Comparison of ENCODE assay signal across 9 mouse cellular contexts in the genomic region with DNA sequence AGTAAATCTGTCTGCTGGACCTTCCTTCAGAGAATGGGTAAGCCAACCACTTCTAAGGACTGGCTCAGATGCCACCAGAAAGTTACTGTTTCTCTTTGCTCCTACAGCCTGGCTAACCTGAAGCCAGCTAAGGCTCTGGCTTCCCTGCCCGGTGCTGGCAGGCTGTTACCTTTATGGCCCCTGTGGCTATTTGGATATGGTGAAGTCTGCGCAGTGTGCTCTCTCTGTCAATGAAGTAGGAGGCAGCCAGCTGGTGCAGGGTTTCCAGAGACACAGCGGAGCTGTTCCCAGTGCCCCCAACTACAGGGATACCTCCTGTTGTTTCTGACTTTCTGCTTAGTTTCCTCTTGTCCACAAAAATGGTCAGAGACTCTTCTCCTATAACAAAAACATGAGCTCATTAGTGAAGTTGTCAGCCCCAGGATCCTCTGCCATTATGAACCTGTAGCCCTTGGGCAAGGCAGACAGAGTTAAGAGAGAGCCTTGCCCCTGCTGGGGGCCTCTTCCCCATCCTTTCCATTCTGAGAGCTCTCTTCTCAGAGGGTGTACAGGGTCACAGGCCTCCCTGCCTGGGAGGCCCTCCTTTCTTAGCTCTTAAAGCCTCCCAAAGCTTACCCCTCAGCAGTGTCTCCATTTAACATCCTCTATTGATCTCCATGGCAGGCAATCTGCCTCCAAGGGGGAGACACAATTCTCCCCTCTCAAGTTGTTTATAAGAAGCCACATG.
A peak's percentile ranks its signal among the peaks of the same experiment; 100 is the strongest.
DNase-seq lines count a peak whose midpoint lies in the region; ATAC-seq and TF ChIP-seq lines count a peak whose summit lies in the region.
"Had no signal": no experiment of that assay in that cellular context is flagged by ENCODE, and none has a peak within 500 bp of the region (broad histone marks: within the 10 kb centered on the region; RNA-seq: fewer than 3 reads in every experiment).

No protein-coding gene starts in this region.

- H3K4me3 ChIP-seq in limb, embryonic 14.5 days (replicated peaks; ENCODE audit: low read length) = no peak overlapping the region
- H3K4me3 ChIP-seq in left cerebral cortex, adult 2 months = no peak overlapping the region
- no peak overlapping the region for H3K4me3 ChIP-seq in kidney, embryonic 15.5 days (replicated peaks)
- H3K4me3 ChIP-seq: heart, embryonic 13.5 days had no signal

- no peaks in the 10 kb centered on the region for H3K4me1 ChIP-seq in limb, embryonic 14.5 days (ENCODE audit: control insufficient read depth, insufficient read depth, low read length)
- H3K4me1 ChIP-seq in kidney, embryonic 15.5 days = 0 out of 2 replicates have a peak, but pooled peaks cover 3% of the 10 kb centered on the region
- H3K4me1 ChIP-seq: heart, embryonic 13.5 days had no signal

- WGBS in limb, embryonic 14.5 days = 25% methylated on average over 3 of the region's 3 CpGs
- WGBS in kidney, embryonic 15.5 days = 42% methylated on average over 3 of the region's 3 CpGs

- intact Hi-C loops in left cerebral cortex, adult 2 months (cut with DNase I) = loop anchor here (2.0 to 5.0 kb wide), 3 partner anchors 386 to 712 kb away; no protein-coding TSS in a partner anchor

- H3K27me3 ChIP-seq in limb, embryonic 14.5 days (ENCODE audit: control insufficient read depth, insufficient read depth, low read length) = no peaks in the 10 kb centered on the region
- H3K27me3 ChIP-seq in kidney, embryonic 15.5 days = no peaks in the 10 kb centered on the region
- H3K27me3 ChIP-seq: heart, embryonic 13.5 days had no signal

- peak; percentile 10 for DNase-seq in cerebellum, adult 11 months
- DNase-seq in cerebellum, adult 8-10 months = peak; percentile 10
- no peak for DNase-seq in limb, embryonic 14.5 days (ENCODE audit: low spot score)
- DNase-seq in left cerebral cortex, adult 2 months (ENCODE audit: extremely low spot score in 1 of 2, low spot score in 2 of 2) = no peak
- DNase-seq in kidney, postnatal 25 days = no peak

- no peak for TF ChIP-seq CTCF in left cerebral cortex, adult 2 months (IDR thresholded peaks at IDR 0.05)

- no peak overlapping the region for H3K27ac ChIP-seq in limb, embryonic 14.5 days (replicated peaks; ENCODE audit: low read depth, low read length)
- no peak overlapping the region for H3K27ac ChIP-seq in left cerebral cortex, adult 2 months
- no peak overlapping the region for H3K27ac ChIP-seq in kidney, embryonic 15.5 days
- H3K27ac ChIP-seq: heart, embryonic 13.5 days; kidney, postnatal 0 days had no signal

- H3K4me2 ChIP-seq in limb, embryonic 14.5 days (replicated peaks; ENCODE audit: low read depth, low read length, severe bottlenecking) = no peak overlapping the region
- no peak overlapping the region for H3K4me2 ChIP-seq in kidney, embryonic 15.5 days
- H3K4me2 ChIP-seq: heart, embryonic 13.5 days had no signal

- H3K36me3 ChIP-seq in limb, embryonic 14.5 days (ENCODE audit: control insufficient read depth, insufficient read depth, low read length) = no peaks in the 10 kb centered on the region
- H3K36me3 ChIP-seq in kidney, embryonic 15.5 days = no peaks in the 10 kb centered on the region
- H3K36me3 ChIP-seq: heart, embryonic 13.5 days had no signal

- H3K9ac ChIP-seq in limb, embryonic 14.5 days (ENCODE audit: low read depth, low read length, severe bottlenecking) = no peak overlapping the region
- H3K9ac ChIP-seq in kidney, embryonic 15.5 days = no peak overlapping the region
- H3K9ac ChIP-seq: heart, embryonic 13.5 days had no signal

- ATAC-seq in erythroblast, adult 5-6 weeks (replicated peaks; ENCODE audit: low FRiP score, poor library complexity, severe bottlenecking) = peak; percentile 21; the same call in 1 of the 2 replicates
- peak; percentile 53; the same call in 1 of the 2 replicates for ATAC-seq in limb, embryonic 14.5 days (ENCODE audit: low FRiP score, low read depth)
- ATAC-seq in kidney, embryonic 15.5 days (replicated peaks; ENCODE audit: low FRiP score) = no peak

- no peak for TF ChIP-seq POLR2A in limb, embryonic 14.5 days (IDR thresholded peaks at IDR 0.05; ENCODE audit: borderline replicate concordance, extremely low read depth, insufficient read depth, insufficient read length)

- no peaks in the 10 kb centered on the region for H3K9me3 ChIP-seq in limb, embryonic 14.5 days (ENCODE audit: control insufficient read depth, low read length)
- no peaks in the 10 kb centered on the region for H3K9me3 ChIP-seq in kidney, embryonic 15.5 days (replicated peaks)
- H3K9me3 ChIP-seq: heart, embryonic 13.5 days had no signal

Comparison
In these comparisons a context has a peak if more than half of its experiments do, and no peak if none do; other contexts are left out.
1. DNase-seq: peak in cerebellum, adult 11 months (single experiment) and cerebellum, adult 8-10 months (single experiment); none in limb, embryonic 14.5 days (single experiment), left cerebral cortex, adult 2 months (0 of 2) and kidney, postnatal 25 days (0 of 2).